Mouse (Mus musculus) E14TG2a.4 (cell line): ENCODE measurements at regions not wholly inside any gene's neighbourhood (a gene's known extent, or its start where the extent isn't known, plus 50 kb on each side); places are given as distances from the start of the nearest gene placed in this dataset.

Experiments used
- H3K27me3 ChIP-seq: 2 replicates; pipeline ENCODE4 v1.6.1; 2014; ENCODE audit warnings: low read length, control low read depth; ENCODE audit not compliant: insufficient read depth
- H3K36me3 ChIP-seq: 2 replicates; pipeline ENCODE4 v1.6.1; 2014; ENCODE audit warnings: low read length, control low read depth; ENCODE audit not compliant: insufficient read depth
- H3K4me1 ChIP-seq: replicated peaks from 2 replicates; pipeline ENCODE4 v1.6.1; 2014; ENCODE audit warnings: low read depth, low read length, control low read depth
- H3K4me3 ChIP-seq: replicated peaks from 2 replicates; pipeline ENCODE4 v1.5.1; 2014; ENCODE audit warnings: mild to moderate bottlenecking, low read length
- H3K9me3 ChIP-seq: 2 replicates; pipeline ENCODE4 v1.6.1; 2014; ENCODE audit warnings: low read length, control low read depth
- CTCF ChIP-seq: conservative IDR thresholded peaks from 2 replicates; pipeline ENCODE4 v1.5.1; 2014; ENCODE audit warnings: low read length
- NANOG ChIP-seq: IDR thresholded peaks from 2 replicates; pipeline ENCODE4 v1.6.1; 2014; ENCODE audit warnings: borderline replicate concordance, low read length, mixed read lengths
- POU5F1 ChIP-seq: IDR thresholded peaks from 2 replicates; pipeline ENCODE4 v1.6.1; 2014; ENCODE audit warnings: low read length, borderline replicate concordance

DNA sequence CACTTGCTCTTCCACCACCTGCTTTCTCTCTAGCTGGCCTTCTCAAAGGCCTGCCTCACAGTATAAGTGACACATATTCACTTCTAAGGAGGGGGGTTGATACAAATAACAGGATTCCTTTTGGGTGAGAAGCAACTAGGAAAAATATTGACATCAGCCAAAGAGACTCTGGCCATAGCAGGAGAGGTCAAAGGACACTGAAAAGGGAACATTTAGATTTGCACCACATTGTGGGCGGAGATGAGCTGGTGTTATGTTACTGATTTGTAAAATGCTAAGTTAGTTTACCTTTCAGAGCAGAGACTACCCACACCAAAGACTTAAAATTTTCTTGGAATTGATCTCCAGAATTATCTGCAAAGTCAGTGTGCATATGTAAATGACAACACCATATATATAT is 147.5 kb downstream of the Foxa2 start:
- H3K4me1 ChIP-seq: no peaks in the 10 kb centered on the region
- H3K27me3 ChIP-seq: peaks cover 45% of the 10 kb centered on the region
- TF ChIP-seq POU5F1: no peak
- H3K36me3 ChIP-seq: no peaks in the 10 kb centered on the region
- no peaks in the 10 kb centered on the region for H3K9me3 ChIP-seq
- no peak overlapping the region for H3K4me3 ChIP-seq

DNA sequence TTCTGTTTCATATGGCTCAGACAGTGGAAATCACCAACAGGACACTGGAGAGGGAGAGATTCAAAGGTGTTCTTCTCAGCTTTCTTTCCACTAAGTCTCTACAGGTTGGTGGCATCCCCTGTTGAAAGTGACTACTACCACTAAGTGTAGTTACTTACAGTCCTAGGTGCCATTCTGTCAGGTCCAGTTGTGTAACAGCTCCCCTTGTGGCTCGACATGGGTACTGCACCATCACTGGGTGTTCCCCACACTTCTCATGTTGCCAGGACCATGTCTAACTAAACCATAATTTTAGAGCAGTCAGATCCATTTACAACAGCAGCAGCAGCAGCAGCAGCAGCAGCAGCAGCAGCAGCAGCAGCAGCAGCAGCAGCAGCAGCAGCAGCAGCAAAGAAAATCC is 151.1 kb downstream of the Foxa2 start:
- Histone ChIP-seq H3K36me3 (no peaks in the 10 kb centered on the region), H3K27me3 (peaks cover 19% of the 10 kb centered on the region)
- TF ChIP-seq CTCF (peak; percentile 70), NANOG (no peak), POU5F1 (no peak)

DNA sequence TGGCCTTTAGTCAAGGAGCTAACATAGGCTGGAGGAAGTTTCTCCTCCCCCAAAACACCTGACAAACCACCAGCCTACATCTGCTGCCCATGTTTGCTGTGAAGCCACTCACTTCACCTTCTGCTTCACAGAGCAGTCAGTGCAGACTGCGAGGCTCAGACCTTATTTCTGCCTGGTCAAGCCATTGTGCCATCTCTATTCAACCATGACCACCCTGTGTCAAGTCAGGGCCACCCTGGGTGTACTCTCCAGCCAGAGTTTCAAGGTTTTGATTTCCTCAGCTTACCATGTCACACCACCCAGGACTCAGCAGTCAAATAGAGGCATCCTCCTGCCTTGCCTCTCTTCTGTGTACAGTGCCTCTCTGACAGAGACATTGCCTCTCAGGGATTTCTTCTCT is 152.6 kb downstream of the Foxa2 start:
- H3K36me3 ChIP-seq: no peaks in the 10 kb centered on the region
- no peaks in the 10 kb centered on the region for H3K9me3 ChIP-seq
- TF ChIP-seq POU5F1: no peak
- no peaks in the 10 kb centered on the region for H3K4me1 ChIP-seq
- no peak overlapping the region for H3K4me3 ChIP-seq
- H3K27me3 ChIP-seq: peaks cover 10% of the 10 kb centered on the region

More for the DNA sequence above, 151.1 kb downstream of the Foxa2 start:
- Histone ChIP-seq H3K9me3 (no peaks in the 10 kb centered on the region), H3K4me3 (no peak overlapping the region), H3K4me1 (no peaks in the 10 kb centered on the region)

DNA sequence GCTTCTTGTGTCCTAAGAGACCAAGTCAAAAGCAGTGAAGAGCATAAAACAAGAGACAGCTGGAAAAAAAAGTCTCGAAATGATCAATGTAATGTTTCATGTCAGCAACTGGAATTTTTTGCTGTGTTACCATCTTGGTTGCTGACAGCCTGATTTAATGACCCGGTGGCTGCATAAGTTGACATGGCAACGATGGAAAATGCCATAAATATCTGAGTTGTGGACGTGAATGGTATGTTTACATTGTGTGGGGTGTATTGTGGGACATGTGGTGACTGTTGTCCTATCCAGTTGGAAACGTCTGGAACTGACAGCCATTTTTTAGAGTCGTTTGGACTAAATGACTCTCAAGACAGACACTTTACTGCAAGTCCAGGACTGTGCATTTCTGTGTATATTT is 160.6 kb downstream of the Foxa2 start:
- TF ChIP-seq NANOG: no peak
- TF ChIP-seq CTCF: no peak
- no peak for TF ChIP-seq POU5F1
- H3K4me3 ChIP-seq: no peak overlapping the region
- no peaks in the 10 kb centered on the region for H3K9me3 ChIP-seq
- no peaks in the 10 kb centered on the region for H3K27me3 ChIP-seq
- no peaks in the 10 kb centered on the region for H3K36me3 ChIP-seq
- H3K4me1 ChIP-seq: no peaks in the 10 kb centered on the region

DNA sequence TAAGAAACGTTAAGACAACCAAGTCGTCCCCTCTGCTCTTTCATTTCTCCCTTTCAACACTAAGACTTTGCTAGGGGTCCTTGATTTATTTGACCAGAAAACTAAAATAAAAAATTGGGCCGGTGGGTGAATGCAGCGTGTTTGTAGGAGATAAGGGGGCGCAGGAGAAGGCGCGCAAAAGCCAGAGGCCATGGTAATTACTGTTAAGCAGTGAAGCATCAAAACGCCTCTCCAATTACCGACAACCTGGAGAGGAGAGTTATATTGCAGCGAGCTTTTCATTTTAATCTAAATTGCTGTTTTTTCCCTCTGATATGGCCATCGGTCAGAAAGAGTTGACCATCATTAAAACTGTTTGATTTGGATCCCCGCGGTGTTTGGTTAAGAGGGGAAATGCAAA is 168.9 kb downstream of the Foxa2 start:
- TF ChIP-seq POU5F1: no peak
- no peak for TF ChIP-seq CTCF
- TF ChIP-seq NANOG: no peak
- Histone ChIP-seq H3K4me1 (peaks cover 6% of the 10 kb centered on the region), H3K9me3 (no peaks in the 10 kb centered on the region), H3K27me3 (peaks cover 2% of the 10 kb centered on the region; the same call in 1 of the 2 replicates), H3K4me3 (no peak overlapping the region), H3K36me3 (no peaks in the 10 kb centered on the region)

DNA sequence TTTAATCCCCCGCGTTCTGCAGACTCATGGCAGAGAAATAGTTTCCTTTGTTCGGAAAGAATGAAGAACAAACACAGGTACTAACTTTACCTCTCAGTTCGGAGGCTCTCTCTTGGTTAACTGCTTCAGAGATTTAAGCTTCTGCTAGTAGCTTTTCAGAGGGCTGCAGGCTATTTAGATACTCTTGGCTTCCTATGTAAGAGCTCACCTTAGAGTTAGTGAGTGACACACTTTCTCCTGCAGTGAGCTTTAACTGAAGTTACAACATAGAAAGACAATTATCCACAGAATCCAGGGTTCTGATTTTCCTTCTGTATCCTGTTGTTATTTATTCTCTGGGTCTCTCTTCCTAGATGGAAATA is 169.2 kb downstream of the Foxa2 start:
- TF ChIP-seq POU5F1 (no peak), CTCF (no peak), NANOG (no peak)
- H3K27me3 ChIP-seq: peaks cover 2% of the 10 kb centered on the region; the same call in 1 of the 2 replicates
- no peaks in the 10 kb centered on the region for H3K36me3 ChIP-seq
- H3K4me3 ChIP-seq: no peak overlapping the region
- peaks cover 6% of the 10 kb centered on the region for H3K4me1 ChIP-seq
- H3K9me3 ChIP-seq: no peaks in the 10 kb centered on the region

- no peaks in the 10 kb centered on the region for H3K9me3 ChIP-seq
- peaks cover 2% of the 10 kb centered on the region; the same call in 1 of the 2 replicates for H3K27me3 ChIP-seq
- peaks cover 6% of the 10 kb centered on the region for H3K4me1 ChIP-seq
- H3K4me3 ChIP-seq: no peak overlapping the region
- no peaks in the 10 kb centered on the region for H3K36me3 ChIP-seq
- no peak for TF ChIP-seq NANOG
- no peak for TF ChIP-seq POU5F1
- no peak for TF ChIP-seq CTCF
Measured at GRCm38 (mm10) chr2:147876708-147877542, 169.8 kb downstream of the Foxa2 start.

DNA sequence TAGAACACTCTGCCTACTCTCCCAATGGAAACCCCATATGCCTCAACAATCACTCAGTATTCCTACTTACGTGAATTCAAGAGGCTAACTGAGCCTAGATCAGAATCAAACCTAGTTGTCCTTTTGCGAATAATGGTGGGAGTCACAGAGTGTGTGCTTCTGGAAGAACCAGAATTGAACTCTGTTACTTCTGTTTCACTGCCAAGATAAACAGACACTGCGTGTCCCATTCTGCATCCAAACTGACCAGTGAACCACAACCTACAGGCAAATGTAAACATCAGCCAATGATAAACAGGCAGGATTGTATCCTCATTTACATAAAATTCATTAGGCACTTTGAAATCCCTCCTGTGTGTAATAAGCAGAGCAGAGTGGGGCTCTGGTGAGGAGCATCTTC is 173.8 kb downstream of the Foxa2 start:
- H3K9me3 ChIP-seq: 0 out of 2 replicates have a peak, but pooled peaks cover 4% of the 10 kb centered on the region
- peaks cover 6% of the 10 kb centered on the region for H3K4me1 ChIP-seq
- H3K27me3 ChIP-seq: peaks cover 2% of the 10 kb centered on the region; the same call in 1 of the 2 replicates
- H3K4me3 ChIP-seq: no peak overlapping the region
- TF ChIP-seq CTCF: no peak
- TF ChIP-seq NANOG: no peak
- H3K36me3 ChIP-seq: no peaks in the 10 kb centered on the region
